Mouse (Mus musculus) MEL (cell line): ENCODE data around the gene Katnbl1. TPM values are rescaled to one million over a fixed set of nuclear protein-coding genes. Genes with fewer than 3 reads are reported as not detected.

Source experiments
- DNase-seq: peaks from one replicate; pipeline ENCODE4 v3.0.0; 2011; ENCODE audit warnings: low read depth, low spot score
- H3K27ac ChIP-seq: 2 replicates; pipeline ENCODE4 v1.5.1; 2012; ENCODE audit warnings: low read depth, mild to moderate bottlenecking, control low read depth, low read length, moderate library complexity; ENCODE audit not compliant: control insufficient read depth
- H3K27me3 ChIP-seq, 2 experiments: fragments of 150-350 bp in 1 of 2; sonication (generic) in 1 of 2; 2 replicates each; pipeline ENCODE4 v1.6.1; 2012; ENCODE audit warnings: low read length in 2 of 2, mild to moderate bottlenecking in 2 of 2, improper control_type of control experiment in 1 of 2, moderate library complexity in 1 of 2; ENCODE audit not compliant: insufficient read depth in 2 of 2, control insufficient read depth in 1 of 2
- H3K36me3 ChIP-seq, 2 experiments: 2 replicates each; pipeline ENCODE4 v1.6.1; 2012 to 2014; ENCODE audit warnings: low read length in 2 of 2, improper control_type of control experiment in 1 of 2, inconsistent platforms in 1 of 2, mild to moderate bottlenecking in 1 of 2; ENCODE audit not compliant: insufficient read depth in 2 of 2, control insufficient read depth in 1 of 2
- H3K4me1 ChIP-seq, 2 experiments: fragments of 150-350 bp in 1 of 2; sonication (generic) in 1 of 2; 2 replicates each; pipeline ENCODE4 v1.6.1; 2012; ENCODE audit warnings: low read length in 2 of 2, improper control_type of control experiment in 1 of 2, mild to moderate bottlenecking in 1 of 2; ENCODE audit not compliant: insufficient read depth in 2 of 2, control insufficient read depth in 1 of 2
- H3K4me3 ChIP-seq, 2 experiments: fragments of 150-350 bp in 1 of 2; sonication (generic) in 1 of 2; 2 replicates each; pipeline ENCODE4 v1.5.1; 2012; ENCODE audit warnings: low read depth in 2 of 2, low read length in 2 of 2, mild to moderate bottlenecking in 2 of 2, moderate library complexity in 2 of 2, control low read depth in 1 of 2, improper control_type of control experiment in 1 of 2; ENCODE audit not compliant: control insufficient read depth in 1 of 2, insufficient read depth in 1 of 2
- H3K79me2 ChIP-seq: 2 replicates; pipeline ENCODE4 v1.6.1; 2012; ENCODE audit warnings: mild to moderate bottlenecking, low read length, moderate library complexity; ENCODE audit not compliant: control insufficient read depth, poor library complexity, insufficient read depth
- H3K9ac ChIP-seq: 2 replicates; pipeline ENCODE4 v1.6.1; 2012; ENCODE audit warnings: low read depth, mild to moderate bottlenecking, control low read depth, low read length, moderate library complexity; ENCODE audit not compliant: control insufficient read depth, poor library complexity, severe bottlenecking
- H3K9me3 ChIP-seq: fragments of 150-350 bp; sonication (generic); replicated peaks from 2 replicates; pipeline ENCODE4 v1.6.1; 2012; ENCODE audit warnings: mild to moderate bottlenecking, low read length, improper control_type of control experiment, moderate library complexity; ENCODE audit not compliant: insufficient read depth
- BHLHE40 ChIP-seq: IDR thresholded peaks from 2 replicates; pipeline ENCODE4 v1.6.1; 2012; ENCODE audit warnings: low read depth, mild to moderate bottlenecking, inconsistent platforms, low read length, improper control_type of control experiment, borderline replicate concordance
- CHD1 ChIP-seq: IDR thresholded peaks from 2 replicates; pipeline ENCODE4 v1.6.1; 2012; ENCODE audit warnings: low read depth, mild to moderate bottlenecking, inconsistent platforms, low read length, improper control_type of control experiment
- CTCF ChIP-seq, 3 experiments: IDR thresholded peaks in 2 of 3; conservative IDR thresholded peaks in 1 of 3; 2 replicates each; pipeline ENCODE4 v1.5.1; 2011 to 2012; ENCODE audit warnings: low read length in 3 of 3, low read depth in 2 of 3, mild to moderate bottlenecking in 2 of 3, improper control_type of control experiment in 1 of 3, inconsistent platforms in 1 of 3, mixed read lengths in 1 of 3, moderate library complexity in 1 of 3; ENCODE audit not compliant: control insufficient read depth in 1 of 3, insufficient read depth in 1 of 3, poor library complexity in 1 of 3, severe bottlenecking in 1 of 3
- E2F4 ChIP-seq: IDR thresholded peaks from 2 replicates; pipeline ENCODE4 v1.6.1; 2011; ENCODE audit warnings: low read depth, low read length, improper control_type of control experiment, borderline replicate concordance
- ELF1 ChIP-seq: IDR thresholded peaks from 2 replicates; pipeline ENCODE4 v1.6.1; 2014; ENCODE audit warnings: low read depth, mild to moderate bottlenecking, inconsistent platforms, low read length, improper control_type of control experiment, moderate library complexity
- ETS1 ChIP-seq: IDR thresholded peaks from 2 replicates; pipeline ENCODE4 v1.6.1; 2012; ENCODE audit warnings: low read depth, mild to moderate bottlenecking, inconsistent platforms, low read length, improper control_type of control experiment, moderate library complexity
- GABPA ChIP-seq: IDR thresholded peaks from 2 replicates; pipeline ENCODE4 v1.6.1; 2012; ENCODE audit warnings: low read depth, mild to moderate bottlenecking, inconsistent platforms, low read length, improper control_type of control experiment, moderate library complexity
- GATA1 ChIP-seq: IDR thresholded peaks from 2 replicates; pipeline ENCODE4 v1.6.1; 2011; ENCODE audit warnings: low read depth, low read length, improper control_type of control experiment
- HCFC1 ChIP-seq: IDR thresholded peaks from 2 replicates; pipeline ENCODE4 v1.6.1; 2012; ENCODE audit warnings: low read depth, mild to moderate bottlenecking, inconsistent platforms, low read length, improper control_type of control experiment, moderate library complexity
- JUND ChIP-seq: IDR thresholded peaks from 2 replicates; pipeline ENCODE4 v1.6.1; 2011; ENCODE audit warnings: low read depth, mild to moderate bottlenecking, improper control_type of control experiment, low read length
- MAFK ChIP-seq: IDR thresholded peaks from 2 replicates; pipeline ENCODE4 v1.6.1; 2011; ENCODE audit warnings: low read depth, mild to moderate bottlenecking, low read length, improper control_type of control experiment, borderline replicate concordance
- MAZ ChIP-seq: IDR thresholded peaks from 2 replicates; pipeline ENCODE4 v1.6.1; 2012; ENCODE audit warnings: low read depth, mild to moderate bottlenecking, inconsistent platforms, low read length, improper control_type of control experiment
- MEF2A ChIP-seq: IDR thresholded peaks from 2 replicates; pipeline ENCODE4 v1.6.1; 2014; ENCODE audit warnings: low read depth, mild to moderate bottlenecking, inconsistent platforms, low read length, improper control_type of control experiment; ENCODE audit not compliant: poor library complexity, insufficient replicate concordance, severe bottlenecking; ENCODE audit errors: extremely low read depth
- MYB ChIP-seq: IDR thresholded peaks from 2 replicates; pipeline ENCODE4 v1.6.1; 2011; ENCODE audit warnings: mild to moderate bottlenecking, low read depth, low read length, improper control_type of control experiment
- MYC ChIP-seq: IDR thresholded peaks from 2 replicates; pipeline ENCODE4 v1.6.1; 2011; ENCODE audit warnings: low read depth, mild to moderate bottlenecking, low read length, improper control_type of control experiment, moderate library complexity
- POLR2A ChIP-seq, 2 experiments: IDR thresholded peaks; 2 replicates each; pipeline ENCODE4 v1.6.1; 2011 to 2012; ENCODE audit warnings: low read length in 2 of 2, mild to moderate bottlenecking in 2 of 2, control low read depth in 1 of 2, improper control_type of control experiment in 1 of 2, low read depth in 1 of 2, moderate library complexity in 1 of 2; ENCODE audit not compliant: control insufficient read depth in 1 of 2, insufficient read depth in 1 of 2, poor library complexity in 1 of 2
- POLR2AphosphoS2 ChIP-seq: IDR thresholded peaks from 2 replicates; pipeline ENCODE4 v1.6.1; 2011; ENCODE audit warnings: low read length, improper control_type of control experiment
- RCOR1 ChIP-seq: IDR thresholded peaks from 2 replicates; pipeline ENCODE4 v1.6.1; 2012; ENCODE audit warnings: low read depth, mild to moderate bottlenecking, inconsistent platforms, low read length, improper control_type of control experiment
- TAL1 ChIP-seq: IDR thresholded peaks from 2 replicates; pipeline ENCODE4 v1.6.1; 2012; ENCODE audit warnings: mild to moderate bottlenecking, inconsistent platforms, low read length, moderate library complexity, mixed read lengths
- TCF12 ChIP-seq: IDR thresholded peaks from 2 replicates; pipeline ENCODE4 v1.6.1; 2014; ENCODE audit warnings: low read depth, mild to moderate bottlenecking, inconsistent platforms, low read length, improper control_type of control experiment, moderate library complexity
- USF1 ChIP-seq: IDR thresholded peaks from 2 replicates; pipeline ENCODE4 v1.6.1; 2014; ENCODE audit warnings: low read depth, mild to moderate bottlenecking, inconsistent platforms, low read length, improper control_type of control experiment, moderate library complexity
- USF2 ChIP-seq, 2 experiments: IDR thresholded peaks; 2 replicates each; pipeline ENCODE4 v1.6.1; 2011 to 2012; ENCODE audit warnings: improper control_type of control experiment in 2 of 2, low read length in 2 of 2, borderline replicate concordance in 1 of 2, inconsistent platforms in 1 of 2, low read depth in 1 of 2, mild to moderate bottlenecking in 1 of 2; ENCODE audit not compliant: insufficient read depth in 1 of 2
- ZC3H11A ChIP-seq: IDR thresholded peaks from 2 replicates; pipeline ENCODE4 v1.6.1; 2012; ENCODE audit warnings: low read depth, mild to moderate bottlenecking, inconsistent platforms, low read length, improper control_type of control experiment
- ZKSCAN1 ChIP-seq: IDR thresholded peaks from 2 replicates; pipeline ENCODE4 v1.6.1; 2012; ENCODE audit warnings: low read depth, mild to moderate bottlenecking, inconsistent platforms, low read length, improper control_type of control experiment, moderate library complexity
- ZMIZ1 ChIP-seq: IDR thresholded peaks from 2 replicates; pipeline ENCODE4 v1.6.1; 2012; ENCODE audit warnings: low read depth, mild to moderate bottlenecking, inconsistent platforms, low read length, improper control_type of control experiment, moderate library complexity
- ZNF384 ChIP-seq: IDR thresholded peaks from 2 replicates; pipeline ENCODE4 v1.6.1; 2012; ENCODE audit warnings: low read depth, mild to moderate bottlenecking, inconsistent platforms, low read length, improper control_type of control experiment
- polyA plus RNA-seq, 2 experiments: library from polyadenylated mRNA; stranded (reverse) in 1 of 2; unstranded in 1 of 2; fragments of >175 nt in 1 of 2; fragments of >200 nt in 1 of 2; gene quantifications; 2 replicates each; pipeline versions ENCODE4 v1.2.1 to v1.2.4; 2012; ENCODE audit warnings: low replicate concordance in 2 of 2, low read depth in 1 of 2; ENCODE audit not compliant: insufficient read length in 2 of 2, insufficient read depth in 1 of 2, missing spikeins in 1 of 2
- total RNA-seq: library from RNA; depleted of rRNA; stranded (reverse); fragments of 300-350 nt; gene quantifications from 2 replicates; pipeline ENCODE4 v1.2.3, GENCODE M21; 2012

The Katnbl1 gene
- total and polyA plus RNA-seq, 3 experiments, result 12.6 to 16.6 TPM; not detected in 1

- H3K9ac ChIP-seq, result no peak overlapping the region
- H3K9me3 ChIP-seq, result no peaks in the 10 kb centered on the region
- TF ChIP-seq HCFC1 (no peak), GABPA (no peak), MYC (no peak), USF1 (no peak), MEF2A (no peak), GATA1 (no peak), ZNF384 (no peak), JUND (no peak), CHD1 (no peak), ELF1 (no peak), TAL1 (no peak), ZC3H11A (no peak), MYB (no peak), ETS1 (no peak)
- peaks cover 20 to 23% of the 10 kb centered on the region in 2 experiments for H3K4me1 ChIP-seq
- peaks cover 0 to 33% of the 10 kb centered on the region in 2 experiments; a peak in 2 of 4 replicates for H3K36me3 ChIP-seq
- H3K4me3 ChIP-seq, result no peak overlapping the region
- DNase-seq, result no peak
- no peak overlapping the region for H3K27ac ChIP-seq
- H3K79me2 ChIP-seq, result no peaks in the 10 kb centered on the region
- no peaks in the 10 kb centered on the region for H3K27me3 ChIP-seq
Measured at GRCm38 (mm10) chr2:112430403-112430802, 51.4 kb downstream of the Katnbl1 start.

DNA sequence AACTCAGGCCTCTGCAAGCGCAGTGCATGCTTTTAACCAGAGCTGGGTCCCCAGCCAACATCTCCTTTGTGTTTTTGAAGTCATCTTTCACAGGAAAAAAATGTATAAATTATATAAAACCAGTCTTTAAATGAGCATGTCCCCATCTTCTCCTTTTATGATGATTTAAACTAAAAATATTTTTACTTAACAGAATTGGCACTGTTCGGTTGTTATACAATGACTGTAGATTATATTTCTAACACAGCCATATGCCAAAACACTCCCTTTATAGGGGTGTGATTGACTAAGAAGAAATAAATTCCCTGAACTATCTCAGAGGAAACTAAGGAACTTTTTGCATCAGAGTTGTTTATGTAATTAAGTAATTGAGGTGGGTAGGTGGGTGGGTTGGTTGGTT lies 53.5 kb downstream of the Katnbl1 start:
- no peak for DNase-seq
- Histone ChIP-seq H3K36me3 (peaks cover 0 to 30% of the 10 kb centered on the region in 2 experiments; a peak in 2 of 4 replicates), H3K9ac (no peak overlapping the region), H3K4me1 (peaks cover 19 to 22% of the 10 kb centered on the region in 2 experiments), H3K4me3 (no peak overlapping the region), H3K27ac (0 out of 2 replicates have a peak overlapping the region, but pooled peaks have one; percentile 10), H3K79me2 (no peaks in the 10 kb centered on the region), H3K27me3 (no peaks in the 10 kb centered on the region), H3K9me3 (no peaks in the 10 kb centered on the region)
- TF ChIP-seq ZKSCAN1, result no peak
- TF ChIP-seq E2F4, result no peak
- TF ChIP-seq USF2 (IDR thresholded peaks at IDR 0.05; ENCODE audit: borderline replicate concordance in 1 of 2, insufficient read depth in 1 of 2, low read depth in 1 of 2, low read length in 2 of 2), result no peak
- no peak for TF ChIP-seq ZNF384
- TF ChIP-seq MYC, result no peak
- TF ChIP-seq RCOR1, result no peak
- no peak for TF ChIP-seq JUND
- no peak for TF ChIP-seq ZMIZ1
- no peak for TF ChIP-seq ETS1
- no peak for TF ChIP-seq BHLHE40
- TF ChIP-seq GABPA, result no peak
- TF ChIP-seq POLR2A (IDR thresholded peaks at IDR 0.05; ENCODE audit: control insufficient read depth in 1 of 2, insufficient read depth in 1 of 2, low read depth in 1 of 2, low read length in 2 of 2, poor library complexity in 1 of 2), result no peak
- TF ChIP-seq CTCF (IDR thresholded peaks at IDR 0.05 in 2 of 3, conservative IDR thresholded peaks at IDR 0.05 in 1 of 3; ENCODE audit: control insufficient read depth in 1 of 3, insufficient read depth in 1 of 3, low read depth in 2 of 3, low read length in 3 of 3, poor library complexity in 1 of 3, severe bottlenecking in 1 of 3), result no peak
- TF ChIP-seq MAFK, result no peak
- TF ChIP-seq TCF12, result no peak
- no peak for TF ChIP-seq CHD1
- TF ChIP-seq POLR2AphosphoS2, result no peak
- no peak for TF ChIP-seq ZC3H11A
- TF ChIP-seq MAZ, result no peak
